Mouse (Mus musculus) frontal cortex, postnatal 25 days (tissue): ENCODE results near the gene Adam12.

ENCODE experiments used
- DNase-seq, 2 experiments: peaks; one replicate each; pipeline ENCODE4 v3.0.0; 2022; ENCODE audit warnings: low spot score in 2 of 2

The Adam12 gene

GRCm38 (mm10) chr7:134224741-134225612 is 7.0 kb downstream of the Adam12 start:
- DNase-seq: peak; percentile 21 to 29

- DNase-seq: no peak
These were observed 7.6 kb downstream of the Adam12 start for GRCm38 (mm10) chr7:134224421-134224740.

GRCm38 (mm10) chr7:134223444-134224161 is 8.3 kb downstream of the Adam12 start:
- DNase-seq: peak; percentile 82 to 90

GRCm38 (mm10) chr7:134207956-134208355 is 24.0 kb downstream of the Adam12 start:
- peak; percentile 13 to 22 for DNase-seq

- DNase-seq: no peak
These were observed 38.9 kb downstream of the Adam12 start for GRCm38 (mm10) chr7:134193089-134193488.

- no peak for DNase-seq
These were observed 41.8 kb downstream of the Adam12 start for GRCm38 (mm10) chr7:134190101-134190500.

- DNase-seq: no peak
These were observed 43.4 kb downstream of the Adam12 start for GRCm38 (mm10) chr7:134188565-134188964.

- DNase-seq: no peak
These were observed 44.0 kb downstream of the Adam12 start for GRCm38 (mm10) chr7:134187946-134188345.

- DNase-seq: no peak
These were observed 45.4 kb downstream of the Adam12 start for GRCm38 (mm10) chr7:134186497-134186896.

GRCm38 (mm10) chr7:134185751-134186150 is 46.2 kb downstream of the Adam12 start:
- DNase-seq: no peak

- DNase-seq: no peak
These were observed 50.2 kb downstream of the Adam12 start for GRCm38 (mm10) chr7:134181717-134182116.

GRCm38 (mm10) chr7:134181056-134181455 is 50.9 kb downstream of the Adam12 start:
- no peak for DNase-seq

- DNase-seq: no peak
These were observed 54.9 kb downstream of the Adam12 start for GRCm38 (mm10) chr7:134177051-134177450.

- no peak for DNase-seq
These were observed 56.7 kb downstream of the Adam12 start for GRCm38 (mm10) chr7:134175201-134175600.

- DNase-seq: no peak
These were observed 58.4 kb downstream of the Adam12 start for GRCm38 (mm10) chr7:134173442-134174090.

- no peak for DNase-seq
These were observed 61.6 kb downstream of the Adam12 start for GRCm38 (mm10) chr7:134170180-134170910.

- DNase-seq: no peak
These were observed 62.2 kb downstream of the Adam12 start for GRCm38 (mm10) chr7:134169780-134170179.

- no peak for DNase-seq
These were observed 64.4 kb downstream of the Adam12 start for GRCm38 (mm10) chr7:134167586-134167985.

- DNase-seq: no peak
These were observed 68.2 kb downstream of the Adam12 start for GRCm38 (mm10) chr7:134163751-134164150.

- no peak for DNase-seq
These were observed 69.1 kb downstream of the Adam12 start for GRCm38 (mm10) chr7:134162886-134163285.

- DNase-seq: no peak
These were observed 72.3 kb downstream of the Adam12 start for GRCm38 (mm10) chr7:134159608-134160007.

- DNase-seq: no peak
These were observed 80.6 kb downstream of the Adam12 start for GRCm38 (mm10) chr7:134151330-134151729.
